Mouse (Mus musculus): ENCODE data around the gene Bin2.

DNA sequence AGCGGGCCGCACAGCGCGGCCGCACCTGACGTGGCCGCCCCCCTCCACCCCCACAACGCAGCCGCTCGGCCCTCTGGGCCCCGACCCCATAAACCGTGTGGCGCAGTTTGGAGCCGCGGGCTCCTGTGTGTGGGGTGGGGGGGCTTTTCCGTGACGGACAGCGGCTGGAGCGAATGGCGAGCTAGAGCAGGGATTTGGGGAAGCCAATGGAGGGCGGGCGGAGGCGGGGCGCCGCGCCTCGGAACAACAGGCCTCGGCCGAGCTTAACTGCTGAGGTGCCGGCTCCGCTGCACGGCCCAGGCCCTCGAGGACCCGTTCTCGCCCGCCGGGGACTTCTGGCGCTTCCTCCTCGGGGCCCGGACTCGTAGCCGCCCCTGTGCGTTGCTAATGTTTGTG, 53.5 kb downstream of the Bin2 start:
- TF ChIP-seq CTCF (IDR thresholded peaks at IDR 0.05; ENCODE audit: low read depth) (no peak), EP300 (IDR thresholded peaks at IDR 0.05; ENCODE audit: low read depth) (no peak)
